Mouse (Mus musculus): ENCODE results near the gene Tiam2.
"Not testable (repeated sequence)": the region's sequence is repeated elsewhere in the genome, so short reads cannot be mapped to it uniquely, and the experiment has no call there.

Tiam2 gene

GRCm38 (mm10) chr17:3344872-3345271 lies 18.5 kb downstream of the Tiam2 start:
- no peak for DNase-seq

- no peak for DNase-seq
These were observed 19.0 kb downstream of the Tiam2 start for GRCm38 (mm10) chr17:3345276-3345885.

GRCm38 (mm10) chr17:3347800-3348199 lies 21.4 kb downstream of the Tiam2 start:
- DNase-seq, result no peak

GRCm38 (mm10) chr17:3349331-3349730 lies 23.0 kb downstream of the Tiam2 start:
- DNase-seq, result no peak

GRCm38 (mm10) chr17:3349939-3350338 lies 23.6 kb downstream of the Tiam2 start:
- DNase-seq, result no peak

- DNase-seq, result no peak
These were observed 24.0 kb downstream of the Tiam2 start for GRCm38 (mm10) chr17:3350405-3350804.

GRCm38 (mm10) chr17:3351668-3352067 lies 25.3 kb downstream of the Tiam2 start:
- DNase-seq, result no peak

GRCm38 (mm10) chr17:3353141-3353540 lies 26.8 kb downstream of the Tiam2 start:
- DNase-seq, result not testable (repeated sequence)

GRCm38 (mm10) chr17:3354856-3355255 lies 28.5 kb downstream of the Tiam2 start:
- DNase-seq, result no peak

GRCm38 (mm10) chr17:3356633-3357365 lies 30.4 kb downstream of the Tiam2 start:
- DNase-seq, result no peak

- DNase-seq, result no peak
These were observed 33.9 kb downstream of the Tiam2 start for GRCm38 (mm10) chr17:3360236-3360635.

GRCm38 (mm10) chr17:3361751-3362150 lies 35.4 kb downstream of the Tiam2 start:
- no peak for DNase-seq

GRCm38 (mm10) chr17:3363216-3363615 lies 36.8 kb downstream of the Tiam2 start:
- no peak for DNase-seq

- DNase-seq, result no peak
These were observed 40.4 kb downstream of the Tiam2 start for GRCm38 (mm10) chr17:3366741-3367140.

GRCm38 (mm10) chr17:3368386-3368785 lies 42.0 kb downstream of the Tiam2 start:
- DNase-seq, result no peak

GRCm38 (mm10) chr17:3369631-3370030 lies 43.3 kb downstream of the Tiam2 start:
- DNase-seq, result no peak

- no peak for DNase-seq
These were observed 52.2 kb downstream of the Tiam2 start for GRCm38 (mm10) chr17:3378606-3379005.

GRCm38 (mm10) chr17:3379753-3380588 lies 53.6 kb downstream of the Tiam2 start:
- DNase-seq, result no peak

- no peak for DNase-seq
These were observed 59.0 kb downstream of the Tiam2 start for GRCm38 (mm10) chr17:3385391-3385790.

- DNase-seq, result no peak
These were observed 61.4 kb downstream of the Tiam2 start for GRCm38 (mm10) chr17:3387819-3388218.

- no peak for DNase-seq
These were observed 63.4 kb downstream of the Tiam2 start for GRCm38 (mm10) chr17:3389741-3390140.

GRCm38 (mm10) chr17:3393981-3394380 lies 67.6 kb downstream of the Tiam2 start:
- DNase-seq, result no peak

GRCm38 (mm10) chr17:3394985-3395384 lies 68.6 kb downstream of the Tiam2 start:
- no peak for DNase-seq

- DNase-seq, result no peak
These were observed 70.5 kb downstream of the Tiam2 start for GRCm38 (mm10) chr17:3396881-3397281.
